ENCODE assay signal across 20 mouse cellular contexts in the genomic region with DNA sequence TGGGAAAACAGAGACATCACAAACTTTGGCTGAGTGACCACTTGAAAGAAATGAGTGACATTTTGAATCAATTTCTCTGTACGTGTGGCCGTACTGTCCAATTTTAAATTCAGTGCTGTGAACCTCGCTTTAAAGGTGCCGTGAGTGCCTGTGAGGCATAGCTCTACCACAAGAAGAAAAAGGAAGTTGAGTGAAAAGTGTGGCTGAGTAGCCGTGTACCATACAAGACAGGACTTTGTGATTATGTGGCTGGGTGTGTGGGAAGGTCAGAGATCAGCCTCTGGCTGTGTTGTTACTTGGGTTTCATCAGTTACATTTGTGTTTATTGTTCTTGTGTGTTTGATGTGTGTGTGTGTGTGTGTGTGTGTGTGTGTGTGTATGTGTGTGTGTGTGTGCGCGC. TPM values are rescaled to one million over a fixed set of nuclear protein-coding genes. Genes with fewer than 3 reads are reported as not detected.
"Had no signal": no experiment of that assay in that cellular context is flagged by ENCODE, and none has a peak within 500 bp of the region (broad histone marks: within the 10 kb centered on the region; RNA-seq: fewer than 3 reads in every experiment).

No protein-coding gene starts in this region.

- H3K9me3 ChIP-seq: heart, embryonic 13.5 days; heart, embryonic 15.5 days; limb, embryonic 13.5 days; limb, embryonic 15.5 days; liver, embryonic 12.5 days had no signal

- H3K4me1 ChIP-seq: heart, embryonic 13.5 days; heart, embryonic 15.5 days; limb, embryonic 15.5 days; liver, embryonic 12.5 days had no signal

- H3K36me3 ChIP-seq: heart, embryonic 13.5 days; heart, embryonic 15.5 days; limb, embryonic 13.5 days; limb, embryonic 15.5 days; liver, embryonic 12.5 days had no signal

- H3K27ac ChIP-seq: gastrocnemius, adult 2 months; heart, adult 2 months; heart, embryonic 13.5 days; heart, embryonic 15.5 days; hindbrain, embryonic 14.5 days; limb, embryonic 13.5 days; limb, embryonic 15.5 days; liver, embryonic 12.5 days had no signal

- H3K27me3 ChIP-seq: heart, embryonic 13.5 days; heart, embryonic 15.5 days; limb, embryonic 15.5 days; liver, embryonic 12.5 days had no signal

- H3K9ac ChIP-seq: heart, embryonic 13.5 days; heart, embryonic 15.5 days; hindbrain, embryonic 14.5 days; limb, embryonic 13.5 days; limb, embryonic 15.5 days; liver, embryonic 12.5 days had no signal

- ATAC-seq: hindbrain, embryonic 16.5 days; inflammation-experienced regulatory T-cells, adult 6 months; intestine, embryonic 16.5 days; liver, embryonic 12.5 days had no signal

- H3K4me3 ChIP-seq: gastrocnemius, adult 2 months; heart, adult 2 months; heart, embryonic 13.5 days; heart, embryonic 15.5 days; limb, embryonic 13.5 days; limb, embryonic 15.5 days; liver, embryonic 12.5 days had no signal

- H3K4me2 ChIP-seq: heart, embryonic 11.5 days; heart, embryonic 13.5 days; heart, embryonic 15.5 days; hindbrain, embryonic 14.5 days; limb, embryonic 13.5 days; limb, embryonic 15.5 days; liver, embryonic 12.5 days had no signal

- DNase-seq: gastrocnemius, postnatal 25 days; heart, adult 11 months had no signal

RNA-seq across cellular contexts. Expression of gene Gucy2c, which starts 59.0 kb away (rescaled TPM):
- total RNA-seq: gastrocnemius, adult 2 months; gastrocnemius, postnatal 10 days; gastrocnemius, postnatal 25 days; heart, adult 2 months; heart, postnatal 14 days; heart, postnatal 36 days had no signal
- polyA plus RNA-seq: heart, adult 2 months; heart, postnatal 0 days; hindbrain, embryonic 11.5 days; inflammation-experienced regulatory T-cells, adult 6 months; kidney, embryonic 14.5 days had no signal
